Mouse (Mus musculus) embryonic facial prominence, embryonic 14.5 days (tissue): ENCODE measurements at regions not wholly inside any gene's neighbourhood (a gene's known extent, or its start where the extent isn't known, plus 50 kb on each side); places are given as distances from the start of the nearest gene placed in this dataset.
A peak's percentile ranks its signal among the peaks of the same experiment; 100 is the strongest.

Experiments used
- ATAC-seq: fragments of 200-750 bp; cut with Nextera tagmentation; 2 replicates; pipeline ENCODE4 v1.8.0; 2017; ENCODE audit warnings: low read depth, moderate number of reproducible peaks, moderate TSS enrichment
- DNase-seq: peaks from one replicate; pipeline ENCODE4 v3.0.0-alpha.2; 2015; ENCODE audit warnings: low spot score
- H3K27ac ChIP-seq: fragments of 300-500 bp; sonication (generic); replicated peaks from 2 replicates; pipeline ENCODE4 v1.5.1; 2014; ENCODE audit warnings: low read depth, mild to moderate bottlenecking, low read length, moderate library complexity
- H3K27me3 ChIP-seq: fragments of 300-500 bp; sonication (generic); replicated peaks from 2 replicates; pipeline ENCODE4 v1.6.1; 2014; ENCODE audit warnings: low read length; ENCODE audit not compliant: control insufficient read depth, insufficient read depth
- H3K36me3 ChIP-seq: fragments of 300-500 bp; sonication (generic); 2 replicates; pipeline ENCODE4 v1.6.1; 2014; ENCODE audit warnings: low read length, mixed read lengths; ENCODE audit not compliant: control insufficient read depth, insufficient read depth
- H3K4me1 ChIP-seq: fragments of 300-500 bp; sonication (generic); 2 replicates; pipeline ENCODE4 v1.6.1; 2014; ENCODE audit warnings: antibody characterized with exemption, low read length; ENCODE audit not compliant: control insufficient read depth, insufficient read depth
- H3K4me2 ChIP-seq: fragments of 300-500 bp; sonication (generic); 2 replicates; pipeline ENCODE4 v1.6.1; 2014; ENCODE audit warnings: low read depth, mild to moderate bottlenecking, low read length, moderate library complexity, mixed read lengths
- H3K4me3 ChIP-seq: fragments of 300-500 bp; sonication (generic); 2 replicates; pipeline ENCODE4 v1.5.1; 2014; ENCODE audit warnings: low read depth, mild to moderate bottlenecking, low read length
- H3K9ac ChIP-seq: fragments of 300-500 bp; sonication (generic); 2 replicates; pipeline ENCODE4 v1.6.1; 2014; ENCODE audit warnings: low read depth, mild to moderate bottlenecking, low read length, moderate library complexity, mixed read lengths
- H3K9me3 ChIP-seq: fragments of 300-500 bp; sonication (generic); 2 replicates; pipeline ENCODE4 v1.6.1; 2016; ENCODE audit warnings: low read length; ENCODE audit not compliant: control insufficient read depth
- WGBS: fragments of 180-500 bp; shearing (Covaris S2); extraction: QIAGEN DNeasy Blood & Tissue Kit; methylation state at CpG from one replicate; pipeline ENCODE4 v1.1.7; 2014; 5-methylcytosine and 5-hydroxymethylcytosine counted together

DNA sequence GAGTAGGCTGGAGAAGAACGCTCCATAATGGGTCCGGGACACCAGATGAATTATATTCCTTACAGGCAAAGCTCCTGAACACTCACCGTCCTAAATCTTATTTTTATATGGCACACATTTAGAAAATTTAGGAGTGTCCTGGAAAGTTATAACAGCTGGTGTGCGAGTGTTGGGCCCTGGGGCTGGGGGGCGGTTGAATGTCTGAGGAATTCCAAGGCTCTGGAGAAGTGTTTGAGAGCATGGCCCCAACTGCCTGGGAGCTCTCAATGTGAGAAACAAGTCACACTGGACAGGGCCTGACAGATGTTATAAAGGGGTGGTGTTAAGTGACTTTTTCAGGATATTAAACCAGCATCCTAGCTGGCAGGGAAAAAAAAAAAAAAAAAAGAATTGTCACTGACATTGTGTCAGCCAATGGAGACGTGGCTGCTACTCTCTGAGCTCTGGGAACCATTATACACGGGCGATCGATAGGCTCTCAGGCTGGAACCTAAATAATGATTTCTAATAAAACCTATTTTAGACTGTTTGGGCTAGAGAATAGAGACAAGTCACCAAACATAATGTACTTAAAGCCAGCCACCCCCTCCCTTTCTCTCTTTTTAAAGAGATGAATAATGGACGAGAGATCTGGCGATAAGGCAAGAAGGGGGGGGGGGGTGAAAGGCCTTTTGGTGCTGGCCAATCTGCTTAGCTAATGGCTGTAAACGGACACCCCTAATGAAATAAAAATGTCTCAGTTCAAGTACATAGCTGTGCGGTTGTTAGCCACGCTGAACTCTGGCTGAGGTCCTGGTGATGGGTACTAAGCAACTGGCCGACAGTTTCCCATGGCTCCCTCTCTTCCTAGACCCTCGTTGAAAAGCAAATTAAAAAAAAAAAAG lies 98.6 kb upstream of the Eya4 start:
- peak; percentile 60 for DNase-seq
- no peak overlapping the region for H3K4me3 ChIP-seq

DNA sequence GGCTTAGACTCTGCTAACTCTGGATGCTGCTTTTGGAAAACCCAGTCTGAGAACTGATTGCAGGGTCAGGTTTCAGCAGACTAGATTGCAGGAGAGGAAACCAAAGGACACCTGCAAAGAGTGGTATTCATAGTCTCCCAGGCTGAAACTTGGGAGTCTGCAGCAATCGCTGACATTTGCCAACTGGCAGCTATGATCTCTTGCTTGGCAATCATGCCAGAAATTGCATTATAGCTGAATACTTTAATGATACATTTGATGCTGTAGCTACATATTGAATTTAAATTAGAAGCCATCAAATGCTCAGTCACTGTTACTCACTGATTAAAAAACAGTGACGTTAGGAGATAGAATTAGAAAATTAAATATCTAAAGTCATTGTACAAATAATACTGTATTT lies 79.8 kb upstream of the Eya4 start:
- no peak overlapping the region for H3K27ac ChIP-seq
- no peak overlapping the region for H3K4me3 ChIP-seq
- H3K36me3 ChIP-seq, result no peaks in the 10 kb centered on the region
- H3K4me1 ChIP-seq, result no peaks in the 10 kb centered on the region; the same call in 1 of the 2 replicates
- DNase-seq (peak; percentile 65), ATAC-seq (no peak)
- H3K4me2 ChIP-seq, result no peak overlapping the region
- no peaks in the 10 kb centered on the region for H3K27me3 ChIP-seq
- H3K9me3 ChIP-seq, result no peaks in the 10 kb centered on the region
- WGBS, result 48% methylated on average over 2 of the region's 2 CpGs
- H3K9ac ChIP-seq, result no peak overlapping the region

More for the DNA sequence above, 98.6 kb upstream of the Eya4 start:
- no peaks in the 10 kb centered on the region for H3K36me3 ChIP-seq
- H3K27ac ChIP-seq, result no peak overlapping the region; the same call in none of the 2 replicates
- H3K9me3 ChIP-seq, result no peaks in the 10 kb centered on the region
- no peak overlapping the region for H3K9ac ChIP-seq
- 0 out of 2 replicates have a peak, but pooled peaks cover 5% of the 10 kb centered on the region for H3K4me1 ChIP-seq
- 48% methylated on average over 16 of the region's 16 CpGs for WGBS
- H3K4me2 ChIP-seq, result peak overlapping the region; percentile 36
- peak; percentile 67; the same call in 1 of the 2 replicates for ATAC-seq
- no peaks in the 10 kb centered on the region for H3K27me3 ChIP-seq

GRCm38 (mm10) chr10:23413794-23414518 lies 63.4 kb upstream of the Eya4 start:
- Histone ChIP-seq H3K9me3 (no peaks in the 10 kb centered on the region), H3K9ac (no peak overlapping the region), H3K4me1 (no peaks in the 10 kb centered on the region), H3K4me3 (no peak overlapping the region), H3K36me3 (no peaks in the 10 kb centered on the region), H3K4me2 (no peak overlapping the region), H3K27ac (no peak overlapping the region), H3K27me3 (no peaks in the 10 kb centered on the region)
- ATAC-seq, result no peak
- WGBS, result 66% methylated on average over 7 of the region's 7 CpGs
- DNase-seq, result no peak

DNA sequence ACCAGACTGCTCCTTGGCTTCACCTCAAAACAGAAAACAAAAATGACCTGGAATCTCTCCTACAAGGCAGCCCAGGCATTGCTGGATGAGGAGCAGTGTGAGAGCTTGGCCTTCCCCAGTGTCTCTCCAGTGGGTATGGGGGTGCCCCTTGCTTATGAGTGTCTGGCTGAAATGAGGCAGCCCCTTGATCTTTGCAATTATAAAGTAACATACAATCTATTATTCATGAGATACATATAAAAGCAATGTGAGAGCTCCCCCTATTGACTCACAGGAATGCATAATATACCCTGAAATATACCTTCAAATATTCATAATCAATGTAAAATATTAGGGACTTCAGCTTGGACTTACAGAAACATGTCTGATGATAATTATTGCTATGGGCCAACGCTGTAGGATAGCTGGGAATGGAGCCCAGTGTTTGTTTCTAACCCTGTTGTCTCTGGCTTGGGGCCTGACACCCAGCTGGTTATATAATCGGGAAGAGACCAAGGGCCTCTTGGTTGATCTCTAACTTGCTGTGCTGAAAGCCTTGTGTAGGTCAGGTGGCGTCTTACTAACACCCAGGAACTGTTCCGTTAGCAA lies 52.9 kb upstream of the Eya4 start:
- ATAC-seq, result 0 out of 2 replicates have a peak, but pooled peaks have one; percentile 22
- no peaks in the 10 kb centered on the region for H3K36me3 ChIP-seq
- peak; percentile 57 for DNase-seq
- 40% methylated on average over 4 of the region's 4 CpGs for WGBS
- H3K9me3 ChIP-seq, result peaks cover 12% of the 10 kb centered on the region
- no peaks in the 10 kb centered on the region for H3K27me3 ChIP-seq
- no peak overlapping the region for H3K27ac ChIP-seq
- no peak overlapping the region for H3K9ac ChIP-seq
- no peaks in the 10 kb centered on the region for H3K4me1 ChIP-seq
- H3K4me2 ChIP-seq, result no peak overlapping the region
- H3K4me3 ChIP-seq, result no peak overlapping the region
